Mouse (Mus musculus) kidney, adult 2 months (tissue): ENCODE results near the gene Lap3.

Experiments used
- CTCF ChIP-seq: fragments of 200-500 bp; conservative IDR thresholded peaks from 2 replicates; pipeline ENCODE4 v1.5.1; 2011; ENCODE audit warnings: low read depth, mild to moderate bottlenecking, control low read depth, low read length, moderate library complexity, mixed read lengths; ENCODE audit not compliant: insufficient read depth, insufficient read length
- POLR2A ChIP-seq: fragments of 200-500 bp; IDR thresholded peaks from one replicate; pipeline ENCODE4 v1.6.1; 2011; ENCODE audit warnings: low read depth, low read length, control low read depth

DNA sequence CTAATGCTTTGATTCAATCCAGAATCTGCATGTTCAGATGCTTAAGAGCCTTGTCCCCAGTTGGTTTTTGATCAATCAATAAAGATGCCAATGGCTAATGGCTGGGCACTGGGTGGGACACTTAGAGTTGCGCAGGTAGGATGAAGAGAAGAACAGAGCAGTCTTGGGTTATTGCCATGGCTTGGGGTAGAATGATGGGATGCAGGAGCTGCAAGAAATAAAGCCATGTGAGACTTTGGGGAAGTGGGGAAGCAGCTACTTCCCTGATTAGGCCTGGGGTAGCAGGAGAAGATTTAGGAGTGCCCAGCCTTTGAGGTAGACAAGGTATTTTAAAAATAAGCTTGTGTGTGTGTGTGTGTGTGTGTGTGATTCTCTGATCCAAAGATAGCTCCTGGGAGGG, 13.1 kb upstream of the Lap3 start:
- TF ChIP-seq CTCF (no peak), POLR2A (no peak)
